Mouse (Mus musculus) spleen, adult 12 weeks (tissue): ENCODE data around the gene Glis2.

Experiments used
- DNase-seq: peaks from one replicate; pipeline ENCODE4 v3.0.0; 2022; ENCODE audit warnings: low spot score

The Glis2 gene

GRCm38 (mm10) chr16:4604293-4604837 lies 9.9 kb downstream of the Glis2 start:
- DNase-seq: no peak

DNA sequence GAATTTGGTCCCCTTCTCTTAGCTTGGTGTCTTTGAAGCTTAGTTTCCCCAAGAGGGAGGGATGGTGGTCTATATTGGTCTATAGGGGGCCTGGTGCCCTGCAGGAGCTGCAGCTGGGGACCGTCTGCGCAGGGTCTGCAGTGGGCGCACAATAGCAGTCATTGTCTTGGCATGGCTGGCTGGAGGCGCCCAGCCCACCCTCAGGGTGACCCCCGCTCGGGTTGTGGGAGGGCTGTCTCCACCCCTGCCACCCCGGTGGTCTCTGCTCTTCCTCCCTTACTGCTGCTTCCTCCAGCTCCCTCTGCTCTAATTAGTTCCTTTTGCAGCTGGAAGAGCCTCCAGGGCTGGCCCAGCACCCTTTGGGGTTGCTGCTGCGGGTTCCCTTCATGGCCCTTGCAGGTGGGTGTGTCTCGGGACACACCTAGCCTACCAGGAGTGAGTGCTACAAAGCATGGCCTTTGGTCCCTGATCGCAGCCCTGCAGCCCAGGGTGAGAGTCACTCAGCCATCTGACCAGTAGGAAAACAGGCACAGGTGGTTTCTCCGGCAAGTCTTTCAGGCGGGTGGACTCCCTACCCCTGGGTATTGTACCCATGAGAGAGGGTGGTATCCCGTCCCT lies 11.1 kb downstream of the Glis2 start:
- DNase-seq: no peak

- no peak for DNase-seq
Measured at GRCm38 (mm10) chr16:4606431-4607084, 12.0 kb downstream of the Glis2 start.

DNA sequence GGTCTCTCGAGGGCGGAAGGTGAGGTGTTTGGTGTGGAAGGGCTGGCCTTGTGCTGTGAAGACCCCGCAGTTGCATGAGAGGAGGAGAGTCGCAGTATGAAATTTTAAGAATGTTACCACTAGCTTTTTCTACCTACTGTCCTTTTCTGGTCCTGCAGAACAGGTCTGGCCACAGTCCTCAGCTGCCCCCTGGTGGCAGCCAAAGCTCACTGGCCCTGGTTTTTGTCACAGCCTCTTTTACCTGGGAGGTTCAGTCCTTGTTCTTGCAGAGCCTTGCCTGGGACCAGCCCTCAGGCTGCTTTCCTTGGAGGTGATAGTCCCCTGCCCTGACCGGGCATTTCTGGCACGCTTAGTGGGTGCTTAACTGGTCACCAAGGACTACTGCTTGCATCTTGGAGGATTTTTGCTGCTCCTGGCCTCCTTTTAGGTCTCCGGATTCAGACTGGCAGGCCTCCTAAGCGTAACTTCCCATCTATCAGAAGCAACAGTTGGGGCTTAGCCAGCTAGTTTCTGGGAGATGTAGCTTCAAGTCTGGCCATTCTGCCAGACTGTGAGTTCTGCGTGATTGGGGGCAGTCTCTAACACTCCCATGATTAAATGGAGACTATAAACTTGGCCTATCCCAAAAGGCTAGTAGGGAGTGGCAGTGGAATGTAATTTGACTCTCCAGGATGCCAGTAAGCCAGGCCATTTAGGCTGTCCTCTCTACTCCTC lies 13.5 kb downstream of the Glis2 start:
- peak; percentile 63 for DNase-seq

DNA sequence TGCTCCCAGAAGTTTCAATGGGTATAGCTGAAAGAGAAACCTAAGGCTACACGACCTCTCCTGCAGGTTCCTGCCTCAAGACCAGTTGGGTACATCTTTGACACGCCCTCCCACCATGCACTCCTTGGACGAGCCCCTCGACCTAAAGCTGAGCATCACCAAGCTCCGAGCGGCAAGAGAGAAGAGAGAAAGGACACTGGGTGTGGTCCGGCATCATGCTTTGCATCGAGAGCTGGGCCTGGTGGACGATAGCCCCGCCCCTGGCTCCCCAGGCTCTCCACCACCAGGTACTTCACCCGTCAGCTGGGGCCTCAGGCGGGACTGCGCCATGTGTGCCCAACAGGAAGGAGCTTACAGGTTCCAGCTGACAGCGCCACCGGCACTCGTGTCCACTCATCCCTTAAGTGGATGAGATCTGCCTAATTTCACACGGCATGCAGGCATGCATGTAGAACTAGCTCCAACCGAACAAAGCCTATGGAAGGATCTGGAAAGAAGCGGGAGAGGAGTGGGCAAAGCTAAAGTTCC lies 14.1 kb downstream of the Glis2 start:
- no peak for DNase-seq

DNA sequence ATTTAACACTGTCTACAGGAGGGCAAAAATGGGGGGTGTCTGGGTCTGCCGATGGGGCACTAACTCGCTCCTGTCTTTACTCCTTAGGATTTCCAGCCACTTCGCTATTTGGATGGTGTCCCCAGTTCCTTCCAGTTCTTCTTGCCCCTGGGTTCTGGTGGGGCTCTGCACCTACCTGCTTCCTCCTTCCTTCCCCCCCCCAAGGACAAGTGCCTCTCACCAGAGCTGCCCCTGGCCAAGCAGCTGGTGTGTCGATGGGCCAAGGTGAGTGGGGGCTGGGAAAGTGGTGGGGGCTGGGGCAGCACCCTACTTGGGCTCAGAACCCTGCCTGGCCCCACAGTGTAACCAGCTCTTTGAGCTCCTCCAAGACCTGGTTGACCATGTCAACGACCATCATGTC lies 16.7 kb downstream of the Glis2 start:
- DNase-seq: no peak

DNA sequence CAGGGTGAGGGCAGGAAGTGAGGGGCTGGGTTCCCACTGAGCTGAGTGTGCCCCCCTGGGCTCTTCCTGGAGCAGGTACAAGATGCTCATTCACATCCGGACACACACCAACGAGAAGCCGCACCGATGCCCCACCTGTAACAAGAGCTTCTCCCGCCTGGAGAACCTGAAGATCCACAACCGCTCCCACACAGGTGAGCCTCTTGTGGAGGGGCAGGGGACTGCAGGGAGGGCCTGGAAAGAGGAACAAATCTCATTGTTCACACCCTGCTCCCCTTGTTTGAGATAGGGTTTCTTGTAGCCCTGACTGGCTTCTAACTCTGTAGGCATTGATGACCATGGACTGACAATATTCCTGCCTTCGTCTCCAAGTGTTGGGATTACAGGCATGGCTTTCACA lies 17.2 kb downstream of the Glis2 start:
- DNase-seq: no peak

DNA sequence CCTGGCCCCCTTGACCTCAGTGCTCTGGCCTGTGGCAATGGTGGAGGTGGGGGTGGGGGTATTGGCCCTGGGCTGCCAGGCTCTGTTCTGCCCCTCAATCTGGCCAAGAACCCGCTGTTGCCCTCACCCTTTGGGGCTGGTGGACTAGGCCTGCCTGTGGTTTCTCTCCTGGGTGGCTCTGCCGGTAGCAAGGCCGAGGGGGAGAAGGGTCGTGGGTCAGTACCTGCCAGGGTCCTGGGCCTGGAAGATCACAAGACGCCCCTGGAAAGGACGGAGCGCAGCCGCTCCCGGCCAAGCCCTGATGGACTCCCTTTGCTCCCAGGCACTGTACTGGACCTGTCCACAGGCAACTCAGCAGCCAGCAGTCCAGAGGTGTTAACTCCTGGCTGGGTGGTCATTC lies 19.2 kb downstream of the Glis2 start:
- no peak for DNase-seq

GRCm38 (mm10) chr16:4614639-4615038 lies 20.1 kb downstream of the Glis2 start:
- DNase-seq: no peak

DNA sequence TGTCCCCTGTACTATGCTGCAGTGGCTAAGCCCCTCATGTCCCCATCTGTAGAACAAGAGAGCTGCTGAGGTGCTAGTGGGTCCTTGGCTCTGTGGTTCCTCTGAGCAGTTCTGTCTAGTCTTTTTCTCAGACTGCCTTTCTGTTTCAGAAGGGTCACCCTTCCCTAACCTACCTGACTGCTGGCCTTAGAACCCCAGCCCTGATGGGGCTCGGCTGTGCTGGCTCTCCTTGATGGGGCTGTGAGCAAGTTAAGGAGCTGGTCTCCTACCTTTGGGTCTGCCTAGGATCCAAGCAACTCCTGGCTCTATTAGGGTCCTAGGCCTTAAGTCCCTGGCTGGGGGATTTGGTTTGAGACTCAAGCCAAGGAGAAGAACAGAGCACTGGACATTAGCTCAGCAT lies 20.8 kb downstream of the Glis2 start:
- DNase-seq: no peak

DNA sequence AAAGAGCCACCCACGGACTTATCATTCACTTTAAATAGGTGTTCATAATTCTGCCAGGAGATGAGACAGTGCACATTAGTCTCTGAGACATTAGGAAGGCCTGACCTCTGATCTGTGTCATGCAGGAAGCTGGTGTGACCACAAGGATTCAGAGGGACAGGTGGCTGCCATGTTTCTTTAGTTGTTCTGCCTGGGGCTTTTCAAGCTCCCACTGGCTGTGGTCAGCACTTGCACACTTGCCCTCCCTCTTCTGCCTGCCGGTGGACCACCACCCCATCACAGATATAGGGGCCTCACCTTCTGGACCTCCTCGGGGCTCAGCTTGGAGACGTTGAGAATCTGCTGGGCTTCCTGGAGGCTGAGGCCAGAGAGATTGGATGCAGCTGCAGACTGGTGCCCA lies 22.3 kb downstream of the Glis2 start:
- no peak for DNase-seq

DNA sequence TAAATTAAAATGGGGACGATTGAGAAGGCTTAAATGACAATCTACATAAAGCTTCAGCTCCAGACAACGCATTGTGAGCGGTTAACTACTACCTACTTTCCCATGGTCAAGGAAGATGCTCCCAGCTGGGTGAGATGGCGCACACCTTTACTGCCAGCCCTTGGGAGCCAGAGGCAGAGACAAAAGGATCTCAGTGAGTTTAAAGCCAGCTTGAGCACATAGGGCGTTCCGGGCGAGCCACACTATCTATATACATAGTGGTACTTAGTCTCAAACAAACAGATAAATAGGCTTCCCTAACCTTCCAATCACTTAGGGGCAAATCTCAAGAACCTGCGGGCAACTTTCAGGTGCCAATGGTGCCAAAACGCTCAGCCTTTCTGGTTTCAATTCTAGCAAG lies 29.6 kb downstream of the Glis2 start:
- no peak for DNase-seq

GRCm38 (mm10) chr16:4624481-4625110 lies 30.1 kb downstream of the Glis2 start, which contains the start of gene Pam16:
TSS of gene Pam16 (minus strand) at chr16:4624988.
- DNase-seq: peak; percentile 81

GRCm38 (mm10) chr16:4627105-4627504 lies 32.6 kb downstream of the Glis2 start:
- no peak for DNase-seq

DNA sequence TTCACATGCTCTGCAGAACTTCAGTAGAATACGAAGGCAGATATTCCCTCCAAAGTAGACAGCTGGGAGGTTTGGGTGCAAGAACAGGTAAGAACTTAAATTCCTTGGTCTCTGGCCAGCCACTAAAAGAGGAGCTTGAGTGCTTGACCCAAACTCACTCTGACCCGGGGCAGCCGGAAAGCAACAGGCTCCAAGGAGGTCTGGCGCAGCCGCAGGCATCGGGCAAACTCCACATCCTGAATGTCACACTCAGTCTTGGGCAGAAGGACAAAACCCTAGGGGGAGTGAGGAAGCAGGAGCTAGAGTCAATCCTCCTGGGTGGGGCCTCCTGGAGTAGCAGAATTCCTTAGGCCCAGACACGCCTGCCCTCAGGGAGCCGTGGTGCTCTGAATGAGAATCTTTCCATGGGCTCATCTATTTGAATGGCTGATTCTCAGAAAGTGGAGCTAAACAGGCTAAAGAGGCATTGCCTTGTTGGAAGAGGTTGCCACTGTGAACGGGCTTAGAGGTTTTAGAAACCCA lies 34.4 kb downstream of the Glis2 start:
- no peak for DNase-seq

DNA sequence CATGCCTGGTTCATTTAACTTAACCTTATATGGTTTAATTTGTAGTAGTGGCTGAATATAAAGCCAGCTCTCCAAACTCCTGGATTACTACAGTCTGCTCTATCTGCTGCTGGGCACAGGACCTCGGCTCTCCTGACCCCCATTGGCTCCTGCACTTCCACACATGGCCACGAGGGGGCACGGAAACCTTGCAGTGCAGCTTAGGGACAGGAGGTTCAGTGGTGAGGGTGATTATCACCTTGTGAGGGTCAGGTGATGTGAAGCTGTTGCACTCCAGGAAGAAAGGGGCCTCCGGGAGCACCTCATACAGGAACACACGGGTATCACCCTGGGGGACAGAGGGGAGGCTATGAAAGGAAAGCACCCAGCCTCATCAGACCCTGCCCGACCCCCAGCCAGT lies 35.4 kb downstream of the Glis2 start:
- peak; percentile 74 for DNase-seq

GRCm38 (mm10) chr16:4632050-4632449 lies 37.5 kb downstream of the Glis2 start:
- no peak for DNase-seq

DNA sequence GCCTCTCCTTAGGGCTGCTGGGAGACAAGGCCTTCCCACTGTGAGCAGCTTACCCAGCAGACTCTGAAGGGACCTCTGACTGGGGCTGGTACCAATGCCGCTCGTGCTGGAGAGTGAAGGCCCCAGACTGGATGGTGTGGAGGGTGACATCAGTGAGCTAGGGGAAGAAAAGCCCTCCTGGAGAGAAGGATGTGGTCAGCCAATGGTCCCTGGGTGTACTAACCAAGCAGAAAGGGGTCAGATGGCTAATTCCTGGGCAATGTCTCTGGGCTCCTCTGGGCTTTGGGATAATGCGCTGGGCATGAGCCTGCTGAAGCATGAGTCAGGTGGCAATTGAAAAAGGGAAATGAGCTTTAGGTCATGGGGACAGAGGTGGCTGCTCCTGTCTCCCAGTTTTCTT lies 39.1 kb downstream of the Glis2 start:
- DNase-seq: no peak

- DNase-seq: no peak
Measured at GRCm38 (mm10) chr16:4634681-4635080, 40.2 kb downstream of the Glis2 start.

DNA sequence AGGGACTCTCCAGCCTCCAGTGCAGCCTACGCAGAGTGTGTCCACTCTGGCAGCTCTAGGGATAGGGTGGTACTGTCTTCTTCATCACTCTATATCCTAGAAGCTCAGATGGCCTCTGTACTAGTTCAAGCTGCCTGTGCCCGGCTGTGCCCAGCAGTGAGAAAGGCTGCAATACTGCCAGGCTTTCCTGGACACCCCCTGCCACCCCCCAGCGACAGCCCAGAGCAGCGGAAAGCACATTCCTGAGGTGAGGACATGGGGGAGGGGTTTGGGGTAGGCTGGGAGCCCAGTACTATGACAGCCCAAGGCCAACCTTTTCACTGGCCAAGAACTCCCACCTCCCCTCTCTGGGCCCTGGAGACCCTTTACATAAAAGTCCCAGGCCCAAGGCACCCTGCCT lies 41.2 kb downstream of the Glis2 start:
- DNase-seq: no peak

GRCm38 (mm10) chr16:4638891-4639390 lies 44.4 kb downstream of the Glis2 start:
- DNase-seq: no peak

GRCm38 (mm10) chr16:4639831-4640237 lies 45.3 kb downstream of the Glis2 start, which contains the start of the genes Vasn and Dnaja3:
TSS of gene Vasn (plus strand) at chr16:4639941.
TSS of gene Dnaja3 (plus strand) at chr16:4639989.
- DNase-seq: peak; percentile 68
